Mouse (Mus musculus) C2C12 (cell line): ENCODE results near the gene Palmd. TPM values are rescaled to one million over a fixed set of nuclear protein-coding genes. Genes with fewer than 3 reads are reported as not detected.

Experiments used
- H3K27me3 ChIP-seq: one replicate; pipeline ENCODE4 v1.6.1; 2011; ENCODE audit not compliant: control insufficient read depth, insufficient read depth, insufficient read length
- H3K36me3 ChIP-seq: one replicate; pipeline ENCODE4 v1.6.1; 2011; ENCODE audit not compliant: control insufficient read depth, insufficient read depth
- H3K4me3 ChIP-seq: one replicate; pipeline ENCODE4 v1.5.1; 2011; ENCODE audit warnings: mild to moderate bottlenecking, control low read depth; ENCODE audit not compliant: poor library complexity, insufficient read depth, severe bottlenecking
- H3K79me2 ChIP-seq: one replicate; pipeline ENCODE4 v1.6.1; 2011; ENCODE audit not compliant: control insufficient read depth, insufficient read depth
- H3K79me3 ChIP-seq: one replicate; pipeline ENCODE4 v1.6.1; 2011; ENCODE audit warnings: low read depth, control low read depth
- H3ac ChIP-seq: one replicate; pipeline ENCODE3; 2011; ENCODE audit warnings: low read depth; ENCODE audit not compliant: control insufficient read depth, insufficient read length
- CEBPB ChIP-seq: IDR thresholded peaks from one replicate; pipeline ENCODE4 v1.6.1; 2011; ENCODE audit warnings: low read depth, mild to moderate bottlenecking, control low read depth, moderate library complexity
- CTCF ChIP-seq: IDR thresholded peaks from one replicate; pipeline ENCODE4 v1.5.1; 2011; ENCODE audit not compliant: control insufficient read depth, insufficient read depth, insufficient read length
- FOSL1 ChIP-seq: IDR thresholded peaks from one replicate; pipeline ENCODE4 v1.8.0; 2011; ENCODE audit warnings: mild to moderate bottlenecking, low read length; ENCODE audit not compliant: poor library complexity, insufficient read depth, severe bottlenecking
- MAX ChIP-seq: IDR thresholded peaks from one replicate; pipeline ENCODE4 v1.6.1; 2011; ENCODE audit warnings: mild to moderate bottlenecking, control low read depth
- MYOD1 ChIP-seq: IDR thresholded peaks from one replicate; pipeline ENCODE4 v1.6.1; 2011; ENCODE audit warnings: low read depth; ENCODE audit not compliant: control insufficient read depth, insufficient read length
- MYOG ChIP-seq: IDR thresholded peaks from one replicate; pipeline ENCODE4 v1.6.1; 2011; ENCODE audit not compliant: control insufficient read depth, insufficient read length; ENCODE audit errors: extremely low read depth
- USF1 ChIP-seq: IDR thresholded peaks from one replicate; pipeline ENCODE4 v1.6.1; 2011; ENCODE audit warnings: low read depth, mild to moderate bottlenecking, control low read depth, moderate library complexity
- polyA plus RNA-seq: library from polyadenylated mRNA; unstranded; fragments of >200 nt; fragmentation: generic; extraction: Trizol; gene quantifications from one replicate; pipeline ENCODE4 v1.2.1, GENCODE M21; 2012; ENCODE audit warnings: missing spikeins

Gene Palmd
- polyA plus RNA-seq, 1 experiment, result 0.04 TPM

DNA sequence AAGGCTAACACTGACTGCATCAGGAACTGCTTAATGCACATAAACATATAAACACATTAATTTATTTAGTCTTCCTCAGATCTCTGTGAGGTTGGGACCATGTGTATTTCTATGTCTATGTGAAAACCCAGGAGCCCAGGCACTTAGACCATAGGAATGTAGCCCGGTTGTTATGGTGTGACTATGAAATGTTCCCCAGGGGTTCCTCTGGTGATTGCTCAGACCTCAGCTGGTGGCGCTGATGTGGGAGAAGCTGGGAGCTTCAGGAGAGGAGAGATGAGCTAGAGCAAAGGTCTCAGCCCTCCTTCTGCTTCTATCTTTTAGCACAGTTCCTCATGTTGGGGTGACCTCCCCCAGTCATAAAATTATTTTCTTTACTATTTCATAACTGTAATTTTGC is 8.4 kb downstream of the Palmd start:
- H3ac ChIP-seq, result no peak overlapping the region
- TF ChIP-seq MAX (no peak), CTCF (no peak), USF1 (no peak)
- H3K4me3 ChIP-seq, result no peak overlapping the region
- no peaks in the 10 kb centered on the region for H3K79me3 ChIP-seq
- H3K36me3 ChIP-seq, result no peaks in the 10 kb centered on the region
- H3K27me3 ChIP-seq, result no peaks in the 10 kb centered on the region
- H3K79me2 ChIP-seq, result no peaks in the 10 kb centered on the region

DNA sequence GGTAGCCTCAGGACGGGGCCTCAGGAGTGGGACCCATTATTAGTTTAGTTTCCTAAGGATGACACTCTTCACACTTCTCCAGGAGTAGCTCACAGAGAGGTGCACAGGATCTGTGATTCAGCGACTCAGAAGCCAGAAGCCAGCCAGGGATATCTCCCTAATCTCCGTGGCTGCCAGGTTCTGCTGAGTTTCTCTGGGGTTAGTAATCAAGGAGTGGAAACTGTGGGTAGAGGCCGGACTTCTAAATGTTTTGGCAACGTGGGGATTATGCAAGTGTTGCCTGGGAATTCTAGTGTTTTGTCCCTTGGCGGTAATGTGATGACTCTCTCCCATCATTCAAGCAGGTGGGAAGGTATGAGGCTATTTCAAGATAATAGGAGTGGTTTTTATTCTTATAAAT is 13.7 kb downstream of the Palmd start:
- Histone ChIP-seq H3ac (no peak overlapping the region), H3K79me2 (no peaks in the 10 kb centered on the region), H3K36me3 (no peaks in the 10 kb centered on the region), H3K27me3 (no peaks in the 10 kb centered on the region), H3K4me3 (no peak overlapping the region), H3K79me3 (no peaks in the 10 kb centered on the region)
- no peak for TF ChIP-seq CTCF
- TF ChIP-seq USF1, result no peak
- peak; percentile 7 for TF ChIP-seq CEBPB

GRCm38 (mm10) chr3:116953366-116953765 is 15.4 kb downstream of the Palmd start:
- Histone ChIP-seq H3K36me3 (no peaks in the 10 kb centered on the region), H3K4me3 (no peak overlapping the region), H3ac (no peak overlapping the region), H3K79me2 (no peaks in the 10 kb centered on the region), H3K79me3 (no peaks in the 10 kb centered on the region), H3K27me3 (no peaks in the 10 kb centered on the region)
- TF ChIP-seq FOSL1 (no peak), CEBPB (no peak), CTCF (no peak), USF1 (no peak)

- no peaks in the 10 kb centered on the region for H3K27me3 ChIP-seq
- no peaks in the 10 kb centered on the region for H3K36me3 ChIP-seq
- no peaks in the 10 kb centered on the region for H3K79me3 ChIP-seq
- no peak for TF ChIP-seq MYOG
- no peak for TF ChIP-seq MAX
- no peak for TF ChIP-seq FOSL1
- no peak for TF ChIP-seq CEBPB
- no peak for TF ChIP-seq USF1
- no peak for TF ChIP-seq MYOD1
- TF ChIP-seq CTCF, result no peak
- no peak overlapping the region for H3ac ChIP-seq
- H3K4me3 ChIP-seq, result no peak overlapping the region
- no peaks in the 10 kb centered on the region for H3K79me2 ChIP-seq
Observed at GRCm38 (mm10) chr3:116952242-116952899, 16.4 kb downstream of the Palmd start.

GRCm38 (mm10) chr3:116951489-116951888 is 17.3 kb downstream of the Palmd start:
- H3K27me3 ChIP-seq, result no peaks in the 10 kb centered on the region
- TF ChIP-seq USF1 (no peak), CTCF (no peak), MYOD1 (no peak), MYOG (no peak)
- H3ac ChIP-seq, result no peak overlapping the region
- H3K79me2 ChIP-seq, result no peaks in the 10 kb centered on the region
- no peaks in the 10 kb centered on the region for H3K36me3 ChIP-seq
- H3K4me3 ChIP-seq, result no peak overlapping the region
- no peaks in the 10 kb centered on the region for H3K79me3 ChIP-seq

GRCm38 (mm10) chr3:116950665-116951115 is 18.1 kb downstream of the Palmd start:
- Histone ChIP-seq H3K79me2 (no peaks in the 10 kb centered on the region), H3K36me3 (no peaks in the 10 kb centered on the region), H3K4me3 (no peak overlapping the region), H3ac (no peak overlapping the region), H3K27me3 (no peaks in the 10 kb centered on the region), H3K79me3 (no peaks in the 10 kb centered on the region)
- TF ChIP-seq CEBPB (peak; percentile 91), FOSL1 (peak; percentile 77), MYOG (no peak), USF1 (peak; percentile 60), MYOD1 (no peak), CTCF (no peak)
